Mouse (Mus musculus) G1E-ER4 (cell line): ENCODE results near the gene Cux1. TPM values are rescaled to one million over a fixed set of nuclear protein-coding genes. Genes with fewer than 3 reads are reported as not detected.

Experiments
- GATA1 ChIP-seq: IDR thresholded peaks from one replicate; pipeline ENCODE4 v1.8.0; 2012; ENCODE audit warnings: low read length, inconsistent platforms
- polyA plus RNA-seq: library from polyadenylated mRNA; stranded (reverse); fragments of >175 nt; gene quantifications from 2 replicates; pipeline ENCODE4 v1.2.3, GENCODE M21; 2012

Gene Cux1
- polyA plus RNA-seq, 1 experiment = not detected

GRCm38 (mm10) chr5:136533371-136534276 is 33.7 kb downstream of the Cux1 start:
- no peak for TF ChIP-seq GATA1

- TF ChIP-seq GATA1 = no peak
These were observed 35.5 kb downstream of the Cux1 start for GRCm38 (mm10) chr5:136531674-136532365.

- no peak for TF ChIP-seq GATA1
These were observed 36.4 kb downstream of the Cux1 start for GRCm38 (mm10) chr5:136530931-136531330.

GRCm38 (mm10) chr5:136529165-136529564 is 38.1 kb downstream of the Cux1 start:
- no peak for TF ChIP-seq GATA1

GRCm38 (mm10) chr5:136527871-136528270 is 39.4 kb downstream of the Cux1 start:
- TF ChIP-seq GATA1 = no peak

- no peak for TF ChIP-seq GATA1
These were observed 40.8 kb downstream of the Cux1 start for GRCm38 (mm10) chr5:136526545-136526909.

- TF ChIP-seq GATA1 = no peak
These were observed 41.3 kb downstream of the Cux1 start for GRCm38 (mm10) chr5:136525896-136526544.

GRCm38 (mm10) chr5:136522843-136523463 is 44.3 kb downstream of the Cux1 start:
- no peak for TF ChIP-seq GATA1

- TF ChIP-seq GATA1 = no peak
These were observed 45.6 kb downstream of the Cux1 start for GRCm38 (mm10) chr5:136521656-136522055.

GRCm38 (mm10) chr5:136518648-136519437 is 48.4 kb downstream of the Cux1 start:
- TF ChIP-seq GATA1 = no peak

GRCm38 (mm10) chr5:136517510-136517909 is 49.8 kb downstream of the Cux1 start:
- no peak for TF ChIP-seq GATA1

- TF ChIP-seq GATA1 = no peak
These were observed 50.7 kb downstream of the Cux1 start for GRCm38 (mm10) chr5:136516593-136516992.

GRCm38 (mm10) chr5:136514049-136514677 is 53.1 kb downstream of the Cux1 start:
- no peak for TF ChIP-seq GATA1

GRCm38 (mm10) chr5:136512103-136512674 is 55.1 kb downstream of the Cux1 start:
- no peak for TF ChIP-seq GATA1
